Mouse (Mus musculus): ENCODE measurements around the gene Dlg2. TPM values are rescaled to one million over a fixed set of nuclear protein-coding genes. Genes with fewer than 3 reads are reported as not detected.

Gene Dlg2
- total RNA-seq, 2 experiments from 2014 or later: not detected

- ATAC-seq (replicated peaks; ENCODE audit: low FRiP score, poor library complexity, severe bottlenecking): no peak
Observed at GRCm38 (mm10) chr7:92383913-92384484, 1907.5 kb downstream of the Dlg2 start.

GRCm38 (mm10) chr7:92392052-92392640, 1915.7 kb downstream of the Dlg2 start:
- ATAC-seq (replicated peaks; ENCODE audit: low FRiP score, poor library complexity, severe bottlenecking): no peak

GRCm38 (mm10) chr7:92396783-92397182, 1920.3 kb downstream of the Dlg2 start:
- no peak for ATAC-seq (replicated peaks; ENCODE audit: low FRiP score, poor library complexity, severe bottlenecking)

GRCm38 (mm10) chr7:92398841-92399240, 1922.4 kb downstream of the Dlg2 start:
- ATAC-seq (replicated peaks; ENCODE audit: low FRiP score, poor library complexity, severe bottlenecking): no peak

DNA sequence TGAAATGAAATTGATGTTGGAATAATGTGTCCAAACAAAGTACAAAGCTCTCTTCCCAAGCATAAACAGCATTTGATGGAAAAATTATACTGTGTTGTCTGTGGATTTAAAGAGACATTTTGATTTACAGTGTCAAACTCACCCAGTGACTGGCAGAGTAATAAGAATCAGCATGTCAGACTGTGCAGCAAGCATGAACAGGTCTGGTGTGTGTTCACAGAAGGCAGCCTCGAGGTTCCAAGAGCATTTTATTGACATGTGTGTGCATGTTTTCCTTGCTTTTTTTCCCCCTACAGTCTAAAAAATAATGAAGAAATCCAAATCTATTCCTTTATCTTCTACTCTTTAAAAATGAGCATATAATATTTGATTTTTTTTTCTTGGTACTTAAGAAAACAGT, 1924.1 kb downstream of the Dlg2 start:
- ATAC-seq (replicated peaks; ENCODE audit: low FRiP score, poor library complexity, severe bottlenecking): no peak

GRCm38 (mm10) chr7:92401001-92401688, 1924.7 kb downstream of the Dlg2 start:
- ATAC-seq (replicated peaks; ENCODE audit: low FRiP score, poor library complexity, severe bottlenecking): no peak

DNA sequence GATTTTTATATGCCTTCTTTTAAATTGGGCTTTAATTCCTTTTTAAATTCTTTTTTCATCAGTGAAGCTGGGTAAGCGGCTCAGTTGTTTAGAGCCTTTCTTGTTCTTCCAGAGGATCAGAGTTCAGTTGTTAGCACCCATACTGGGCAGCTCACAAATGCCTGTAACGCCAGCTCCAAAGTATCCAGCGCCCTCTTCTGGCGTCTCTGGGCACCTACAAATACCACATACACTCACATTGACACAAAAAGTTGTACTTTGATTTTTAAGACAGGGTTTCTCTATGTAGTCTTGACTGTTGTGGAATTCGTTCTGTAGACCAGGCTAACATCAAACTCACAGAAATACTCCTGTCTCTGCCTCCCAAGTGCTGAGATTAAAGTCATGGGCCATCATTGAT, 1932.0 kb downstream of the Dlg2 start:
- no peak for ATAC-seq (replicated peaks; ENCODE audit: low FRiP score, poor library complexity, severe bottlenecking)

DNA sequence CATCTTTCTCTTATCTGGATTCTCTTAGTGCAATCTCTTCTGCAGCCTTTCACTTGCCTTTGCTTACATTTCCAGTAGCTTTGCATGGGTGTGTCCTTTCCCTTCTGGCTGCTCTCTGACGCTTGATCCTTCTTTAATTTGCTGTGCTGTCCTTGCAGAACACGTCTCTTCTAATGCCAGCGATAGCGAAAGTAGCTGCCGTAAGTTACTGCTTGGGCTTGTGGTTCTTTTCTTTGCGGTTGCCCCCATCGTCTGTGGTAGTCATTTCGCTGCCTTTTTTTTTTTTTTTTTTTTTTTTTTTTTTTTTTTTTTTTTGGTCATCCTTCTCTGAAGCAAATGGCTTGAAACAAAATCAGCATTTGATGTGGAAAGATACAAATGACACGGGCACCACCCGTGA, 1944.0 kb downstream of the Dlg2 start:
- no peak for ATAC-seq (replicated peaks; ENCODE audit: low FRiP score, poor library complexity, severe bottlenecking)

- ATAC-seq (replicated peaks; ENCODE audit: low FRiP score, poor library complexity, severe bottlenecking): no peak
Observed at GRCm38 (mm10) chr7:92423017-92423416, 1946.5 kb downstream of the Dlg2 start.

DNA sequence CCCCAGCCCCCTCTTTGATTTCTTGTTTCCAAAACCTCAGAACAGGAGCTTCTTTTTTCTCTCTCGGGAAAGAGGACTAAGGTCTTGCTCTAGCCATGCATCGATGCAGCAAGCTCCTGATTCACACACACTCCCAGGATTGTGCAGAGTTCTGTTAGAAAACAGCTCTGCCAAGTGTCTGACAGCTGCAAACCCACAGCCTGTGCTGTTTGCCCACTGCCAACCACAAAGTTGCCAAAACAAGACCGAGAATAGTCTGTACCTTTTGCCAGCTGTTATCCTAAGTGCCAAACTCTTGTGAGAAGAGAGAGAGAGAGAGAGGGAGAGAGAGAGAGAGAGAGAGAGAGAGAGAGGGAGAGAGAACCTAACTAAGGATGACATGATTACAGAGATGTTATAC, 1948.2 kb downstream of the Dlg2 start:
- ATAC-seq (replicated peaks; ENCODE audit: low FRiP score, poor library complexity, severe bottlenecking): no peak

DNA sequence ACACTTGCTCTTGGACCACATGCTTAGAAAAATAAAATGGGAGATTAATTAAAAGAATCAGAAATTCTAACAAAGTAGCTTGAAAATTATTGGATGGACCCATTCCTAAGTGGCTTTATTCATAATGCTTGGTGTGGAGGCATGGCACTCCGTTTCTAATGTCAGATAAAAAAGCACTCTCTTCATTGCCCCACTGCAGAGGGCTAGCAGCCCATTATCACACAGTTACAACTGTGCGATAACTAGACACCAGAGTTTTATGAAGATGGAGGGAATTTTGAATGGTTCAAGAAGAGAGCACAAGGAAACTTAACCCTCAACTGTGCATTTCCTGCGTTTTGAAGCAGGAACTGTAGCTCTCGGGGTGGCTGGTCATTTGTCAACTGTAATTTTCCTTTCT, 1950.8 kb downstream of the Dlg2 start:
- ATAC-seq (replicated peaks; ENCODE audit: low FRiP score, poor library complexity, severe bottlenecking): peak; percentile 46; the same call in 1 of the 2 replicates

DNA sequence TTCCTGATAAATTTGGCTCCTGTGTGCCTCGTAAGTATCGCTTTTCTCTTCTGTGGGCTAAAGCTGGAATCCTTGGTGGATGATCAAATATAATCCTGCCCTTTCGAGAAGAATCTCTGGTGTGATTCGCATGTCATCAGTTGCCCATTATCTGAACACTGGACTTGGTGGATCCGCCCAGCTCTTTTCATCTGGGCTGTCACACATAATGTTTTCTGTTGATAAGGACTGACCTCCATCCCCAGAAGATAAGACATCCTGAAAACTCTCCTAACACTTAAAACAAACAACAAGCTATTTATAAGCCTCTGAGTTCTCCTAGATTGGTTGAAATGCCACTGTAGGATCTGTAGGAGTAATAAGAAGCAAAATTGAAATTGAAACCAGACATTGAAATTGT, 1952.2 kb downstream of the Dlg2 start:
- ATAC-seq (replicated peaks; ENCODE audit: low FRiP score, poor library complexity, severe bottlenecking): peak; percentile 48

GRCm38 (mm10) chr7:92430254-92430653, 1953.8 kb downstream of the Dlg2 start:
- 0 out of 2 replicates have a peak, but pooled peaks have one; percentile 36 for ATAC-seq (replicated peaks; ENCODE audit: low FRiP score, poor library complexity, severe bottlenecking)

DNA sequence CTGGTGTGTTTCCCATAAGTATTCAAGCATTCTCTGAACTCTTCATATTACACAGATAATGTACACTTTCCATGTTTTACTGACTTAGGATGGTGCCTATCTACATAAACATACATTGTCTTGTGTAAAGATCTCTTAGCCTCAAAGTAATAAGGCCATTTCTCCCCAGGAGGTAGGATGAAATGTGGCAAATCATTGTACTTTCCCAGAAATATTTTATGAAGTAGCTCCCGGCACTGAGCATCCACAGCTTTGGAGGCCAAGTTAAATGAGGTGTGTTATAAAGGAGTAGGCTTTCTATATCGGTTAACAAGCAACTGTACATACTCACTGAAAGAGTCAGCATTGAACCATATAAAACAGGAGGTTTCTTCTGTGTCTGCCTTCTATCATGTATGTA, 1960.7 kb downstream of the Dlg2 start:
- ATAC-seq (replicated peaks; ENCODE audit: low FRiP score, poor library complexity, severe bottlenecking): no peak

DNA sequence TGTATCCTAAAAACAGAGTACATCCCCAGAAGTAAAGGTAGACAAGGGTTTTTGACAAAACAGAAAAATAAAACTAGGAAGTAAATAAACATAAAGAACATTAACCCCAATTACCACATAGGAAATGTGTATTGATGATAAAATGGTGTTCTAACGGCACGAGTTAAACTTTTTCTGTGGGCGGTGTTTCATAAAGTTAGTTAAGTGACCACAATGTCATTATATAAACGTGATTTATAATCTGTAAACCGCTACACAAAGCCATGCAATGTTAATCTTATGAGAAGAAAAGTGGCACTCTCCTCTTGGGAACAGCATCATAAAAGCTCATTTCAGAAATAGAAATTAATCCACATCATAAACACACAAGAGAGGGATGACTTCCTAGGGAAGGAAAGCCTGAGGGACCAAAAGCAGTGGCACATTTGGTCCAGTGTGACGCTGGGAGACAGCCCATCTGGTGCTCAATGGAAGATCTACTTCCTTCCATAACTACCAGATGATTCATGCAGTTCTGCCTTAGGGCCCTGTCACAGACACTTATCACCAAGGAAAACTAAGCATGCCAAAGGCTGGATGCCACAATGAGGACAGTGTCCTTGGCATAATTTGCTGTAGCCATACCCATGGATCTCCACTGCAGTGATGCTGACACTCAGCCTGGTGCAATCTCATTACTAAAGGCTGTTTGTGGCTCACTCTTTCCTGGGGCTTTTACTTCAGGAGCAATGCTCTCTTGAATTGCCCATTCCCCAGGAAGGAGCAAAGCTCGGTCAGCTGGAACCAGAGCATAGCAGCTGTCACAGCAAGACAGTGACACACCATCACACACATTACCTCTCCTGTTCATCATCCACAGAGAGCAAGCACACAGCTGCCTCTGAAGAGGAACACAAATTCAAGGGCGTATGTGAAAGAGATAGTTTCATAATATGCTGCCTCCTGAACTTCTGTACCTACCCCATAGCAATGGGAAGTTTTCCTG, 1963.3 kb downstream of the Dlg2 start:
- ATAC-seq (replicated peaks; ENCODE audit: low FRiP score, poor library complexity, severe bottlenecking): no peak

- no peak for ATAC-seq (replicated peaks; ENCODE audit: low FRiP score, poor library complexity, severe bottlenecking)
Observed at GRCm38 (mm10) chr7:92441611-92442010, 1965.1 kb downstream of the Dlg2 start.

DNA sequence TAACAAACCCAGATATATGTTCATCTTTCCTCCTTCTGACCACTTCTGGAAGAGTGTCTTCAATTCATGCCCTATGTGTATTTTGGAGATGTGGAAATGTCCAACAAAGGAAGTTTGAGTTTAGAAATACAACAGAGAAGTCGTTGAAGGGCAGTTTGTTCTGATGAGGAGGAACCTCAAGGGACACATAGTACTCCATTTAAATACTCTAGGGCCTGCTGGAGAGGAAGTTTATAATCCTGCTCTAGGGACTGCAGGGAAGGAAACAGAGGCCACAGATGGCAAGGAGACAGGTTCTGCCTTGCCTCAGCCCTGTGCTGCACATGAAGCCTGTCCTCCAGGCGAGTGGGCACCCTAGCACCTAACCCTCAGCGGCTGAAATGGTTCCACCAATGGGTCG, 1965.6 kb downstream of the Dlg2 start:
- no peak for ATAC-seq (replicated peaks; ENCODE audit: low FRiP score, poor library complexity, severe bottlenecking)

DNA sequence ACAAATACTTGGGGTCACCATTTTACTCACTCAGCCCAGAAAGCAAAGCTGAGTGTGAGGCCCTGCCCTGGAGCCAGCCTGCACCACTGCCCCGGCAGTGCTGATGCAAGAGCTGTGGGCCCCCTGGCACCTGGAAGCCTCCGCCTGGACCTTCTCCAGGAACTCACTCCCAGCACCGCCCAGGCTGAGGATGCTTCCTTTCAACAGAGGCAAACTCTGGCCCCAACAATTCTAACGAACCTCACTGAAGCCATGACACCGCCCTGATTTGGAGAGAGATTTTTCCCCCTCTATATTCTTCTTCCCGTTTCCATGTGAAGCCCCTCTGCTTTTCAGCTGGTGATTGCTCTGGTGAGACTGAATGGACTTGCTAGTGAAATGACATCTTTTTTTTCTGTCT, 1971.5 kb downstream of the Dlg2 start:
- no peak for ATAC-seq (replicated peaks; ENCODE audit: low FRiP score, poor library complexity, severe bottlenecking)

GRCm38 (mm10) chr7:92448782-92449575, 1972.5 kb downstream of the Dlg2 start:
- ATAC-seq (replicated peaks; ENCODE audit: low FRiP score, poor library complexity, severe bottlenecking): no peak

All from erythroid progenitor cell, adult 5-6 weeks (primary cell).